Mouse (Mus musculus): ENCODE data around the gene Gm28230. TPM values are rescaled to one million over a fixed set of nuclear protein-coding genes. Genes with fewer than 3 reads are reported as not detected.

Gene Gm28230
- polyA plus RNA-seq, 1 experiment from 2014 or later = not detected

GRCm38 (mm10) chr2:74733765-74734164 lies 7.2 kb downstream of the Gm28230 start:
- H3K9me3 ChIP-seq (replicated peaks; ENCODE audit: control insufficient read depth, low read length) = no peaks in the 10 kb centered on the region
- no peak overlapping the region for H3K27ac ChIP-seq (ENCODE audit: low read depth, low read length)
- WGBS = 2% methylated on average over 6 of the region's 6 CpGs
- no peaks in the 10 kb centered on the region for H3K36me3 ChIP-seq (ENCODE audit: control insufficient read depth, insufficient read depth, low read length)
- no peak for ATAC-seq
- no peak overlapping the region for H3K4me3 ChIP-seq (ENCODE audit: low read depth, low read length)
- H3K27me3 ChIP-seq (replicated peaks; ENCODE audit: control insufficient read depth, insufficient read depth, low read length) = peaks cover 90% of the 10 kb centered on the region
- H3K9ac ChIP-seq (ENCODE audit: low read length) = no peak overlapping the region
- H3K4me1 ChIP-seq (ENCODE audit: control insufficient read depth, insufficient read depth, low read length) = peaks cover 4% of the 10 kb centered on the region; the same call in 1 of the 2 replicates
- no peak overlapping the region for H3K4me2 ChIP-seq (ENCODE audit: low read length)
- DNase-seq (ENCODE audit: low spot score) = no peak

GRCm38 (mm10) chr2:74734451-74734850 lies 7.9 kb downstream of the Gm28230 start:
- H3K4me3 ChIP-seq (ENCODE audit: low read depth, low read length) = no peak overlapping the region
- peaks cover 90% of the 10 kb centered on the region for H3K27me3 ChIP-seq (replicated peaks; ENCODE audit: control insufficient read depth, insufficient read depth, low read length)
- H3K36me3 ChIP-seq (ENCODE audit: control insufficient read depth, insufficient read depth, low read length) = no peaks in the 10 kb centered on the region
- WGBS = under 1% methylated on average over 13 of the region's 13 CpGs
- H3K9ac ChIP-seq (ENCODE audit: low read length) = no peak overlapping the region
- ATAC-seq (no peak), DNase-seq (ENCODE audit: low spot score) (no peak)
- no peak overlapping the region for H3K4me2 ChIP-seq (ENCODE audit: low read length)
- no peak overlapping the region for H3K27ac ChIP-seq (ENCODE audit: low read depth, low read length)
- H3K4me1 ChIP-seq (ENCODE audit: control insufficient read depth, insufficient read depth, low read length) = peaks cover 4% of the 10 kb centered on the region; the same call in 1 of the 2 replicates
- H3K9me3 ChIP-seq (replicated peaks; ENCODE audit: control insufficient read depth, low read length) = no peaks in the 10 kb centered on the region

DNA sequence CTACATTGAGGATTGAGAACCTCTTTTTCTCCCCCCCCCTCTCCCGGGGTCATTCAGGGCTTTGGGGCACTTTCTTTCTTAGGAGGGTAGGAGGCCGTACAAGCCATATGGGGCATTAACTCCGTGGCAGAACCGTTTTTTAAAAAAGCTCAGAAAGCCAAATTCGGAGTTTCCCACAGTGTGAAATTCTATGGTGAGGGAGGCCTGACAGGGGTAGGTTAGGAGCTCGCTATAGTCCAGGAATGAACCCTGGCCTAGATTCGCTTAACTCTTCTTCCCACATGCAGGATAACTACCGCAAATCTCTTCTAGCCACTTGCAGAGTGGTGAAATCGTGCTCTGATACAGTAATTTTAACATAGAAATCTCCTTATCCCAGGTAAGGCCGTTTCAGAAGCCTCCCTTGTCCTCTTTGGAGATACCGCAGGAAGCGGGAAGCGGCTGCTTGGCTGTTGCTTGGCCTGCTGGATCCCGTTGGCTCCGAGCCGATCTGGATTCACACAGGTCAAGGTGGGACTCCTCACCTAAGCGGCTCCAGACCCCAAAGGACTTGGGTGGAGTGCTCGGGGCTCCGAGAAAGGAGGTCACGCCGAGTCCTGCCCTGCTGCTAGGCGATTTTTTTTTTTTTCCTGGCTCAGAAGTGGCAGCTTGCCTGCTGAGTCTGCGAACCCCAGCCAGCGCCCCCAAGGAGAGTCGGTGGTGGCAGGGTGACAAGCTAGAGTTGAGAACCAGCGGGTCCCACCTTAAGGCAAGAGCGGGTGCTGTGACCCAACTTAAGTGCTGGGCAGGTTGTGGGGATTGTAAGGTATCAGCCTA lies 8.7 kb downstream of the Gm28230 start:
- Histone ChIP-seq H3K4me3 (ENCODE audit: low read depth, low read length) (no peak overlapping the region), H3K4me1 (ENCODE audit: control insufficient read depth, insufficient read depth, low read length) (peaks cover 4% of the 10 kb centered on the region; the same call in 1 of the 2 replicates), H3K4me2 (ENCODE audit: low read length) (no peak overlapping the region), H3K27ac (ENCODE audit: low read depth, low read length) (no peak overlapping the region), H3K27me3 (replicated peaks; ENCODE audit: control insufficient read depth, insufficient read depth, low read length) (peaks cover 90% of the 10 kb centered on the region), H3K36me3 (ENCODE audit: control insufficient read depth, insufficient read depth, low read length) (no peaks in the 10 kb centered on the region), H3K9me3 (replicated peaks; ENCODE audit: control insufficient read depth, low read length) (no peaks in the 10 kb centered on the region), H3K9ac (ENCODE audit: low read length) (no peak overlapping the region)
- 1% methylated on average over 27 of the region's 27 CpGs for WGBS
- ATAC-seq (no peak), DNase-seq (ENCODE audit: low spot score) (no peak)

GRCm38 (mm10) chr2:74735851-74736687 lies 9.5 kb downstream of the Gm28230 start:
- H3K36me3 ChIP-seq (ENCODE audit: control insufficient read depth, insufficient read depth, low read length) = no peaks in the 10 kb centered on the region
- H3K9me3 ChIP-seq (replicated peaks; ENCODE audit: control insufficient read depth, low read length) = no peaks in the 10 kb centered on the region
- peaks cover 90% of the 10 kb centered on the region for H3K27me3 ChIP-seq (replicated peaks; ENCODE audit: control insufficient read depth, insufficient read depth, low read length)
- H3K27ac ChIP-seq (ENCODE audit: low read depth, low read length) = no peak overlapping the region
- under 1% methylated on average over 42 of the region's 42 CpGs for WGBS
- H3K9ac ChIP-seq (ENCODE audit: low read length) = no peak overlapping the region
- 0 out of 2 replicates have a peak overlapping the region, but pooled peaks have one; percentile 12 for H3K4me2 ChIP-seq (ENCODE audit: low read length)
- peaks cover 4% of the 10 kb centered on the region; the same call in 1 of the 2 replicates for H3K4me1 ChIP-seq (ENCODE audit: control insufficient read depth, insufficient read depth, low read length)
- DNase-seq (ENCODE audit: low spot score) (no peak), ATAC-seq (no peak)
- no peak overlapping the region for H3K4me3 ChIP-seq (ENCODE audit: low read depth, low read length)

DNA sequence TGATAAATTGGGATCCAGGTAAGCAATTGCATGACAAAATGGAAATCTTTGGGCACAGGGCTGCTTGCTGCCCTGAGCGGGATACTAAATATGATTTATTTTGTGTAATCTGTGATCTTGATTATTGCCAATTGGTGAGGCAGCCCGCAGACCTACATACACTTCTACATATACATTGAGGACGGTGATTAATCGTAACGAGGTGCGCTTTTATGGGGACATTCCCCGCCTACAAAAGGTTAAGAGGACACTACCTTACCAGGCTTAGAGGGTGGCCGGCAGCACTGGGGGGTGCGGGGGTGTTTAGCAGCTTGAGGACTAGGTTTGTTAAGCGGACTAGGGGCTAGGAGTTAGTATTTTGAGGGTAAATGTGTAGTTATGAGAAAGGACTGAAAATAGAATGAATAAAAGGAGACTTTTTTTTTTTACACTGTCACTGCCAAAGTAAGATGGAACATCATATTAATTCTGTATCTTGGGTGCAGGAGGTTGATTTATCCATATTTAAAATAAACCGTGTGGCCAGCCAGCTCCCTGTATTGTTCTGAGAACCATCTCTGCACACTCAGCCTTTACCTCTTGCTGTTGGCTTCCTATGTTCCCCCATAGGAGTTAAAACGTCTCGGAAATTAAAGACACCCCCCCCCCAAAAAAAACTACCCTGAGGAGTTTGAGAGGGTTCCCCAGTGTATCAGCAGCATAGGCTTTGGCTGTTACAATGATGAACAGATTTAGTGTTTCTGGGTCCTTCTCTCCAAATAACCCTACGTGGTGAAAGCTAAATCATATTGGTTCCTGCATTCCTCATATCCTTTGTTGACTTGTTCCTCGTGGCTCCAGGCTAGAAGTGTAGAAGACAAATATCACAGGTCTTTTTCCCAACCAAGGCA lies 10.4 kb downstream of the Gm28230 start:
- 3% methylated on average over 15 of the region's 15 CpGs for WGBS

DNA sequence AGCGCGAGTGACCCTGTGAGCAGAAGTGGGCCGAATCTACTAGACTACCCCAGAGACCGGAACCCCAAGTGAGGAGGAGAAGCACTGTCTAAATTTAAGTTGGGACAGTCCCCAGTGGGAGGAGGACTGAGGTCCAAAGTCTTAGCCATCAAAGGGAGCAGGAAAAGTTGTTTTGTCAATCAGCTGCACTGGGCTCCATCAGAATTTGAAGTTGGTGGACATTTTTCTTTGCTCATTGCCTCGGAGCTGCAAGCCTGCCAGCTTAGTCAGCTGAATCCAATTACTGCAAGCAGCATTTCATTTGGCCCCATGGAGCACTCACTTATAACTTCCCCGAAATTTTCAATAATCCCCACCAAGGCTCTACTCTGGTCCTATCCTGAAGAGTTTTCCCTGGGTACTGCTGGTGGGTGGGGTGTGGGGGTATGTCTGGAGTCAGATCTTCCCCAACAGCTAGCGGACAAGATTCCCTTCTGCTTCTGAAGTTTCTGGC lies 11.1 kb downstream of the Gm28230 start:
- ATAC-seq (no peak), DNase-seq (ENCODE audit: low spot score) (no peak)
- H3K4me1 ChIP-seq (ENCODE audit: control insufficient read depth, insufficient read depth, low read length) = peaks cover 4% of the 10 kb centered on the region; the same call in 1 of the 2 replicates
- H3K36me3 ChIP-seq (ENCODE audit: control insufficient read depth, insufficient read depth, low read length) = no peaks in the 10 kb centered on the region
- H3K27me3 ChIP-seq (replicated peaks; ENCODE audit: control insufficient read depth, insufficient read depth, low read length) = peaks cover 90% of the 10 kb centered on the region
- 3% methylated on average over 7 of the region's 7 CpGs for WGBS
- H3K4me3 ChIP-seq (ENCODE audit: low read depth, low read length) = no peak overlapping the region
- no peak overlapping the region for H3K27ac ChIP-seq (ENCODE audit: low read depth, low read length)
- H3K9me3 ChIP-seq (replicated peaks; ENCODE audit: control insufficient read depth, low read length) = no peaks in the 10 kb centered on the region
- no peak overlapping the region for H3K4me2 ChIP-seq (ENCODE audit: low read length)
- H3K9ac ChIP-seq (ENCODE audit: low read length) = no peak overlapping the region

More for the DNA sequence above, 10.4 kb downstream of the Gm28230 start:
- no peak for DNase-seq (ENCODE audit: low spot score)
- no peak for ATAC-seq
- Histone ChIP-seq H3K36me3 (ENCODE audit: control insufficient read depth, insufficient read depth, low read length) (no peaks in the 10 kb centered on the region), H3K4me1 (ENCODE audit: control insufficient read depth, insufficient read depth, low read length) (peaks cover 4% of the 10 kb centered on the region; the same call in 1 of the 2 replicates), H3K4me3 (ENCODE audit: low read depth, low read length) (no peak overlapping the region), H3K4me2 (ENCODE audit: low read length) (no peak overlapping the region), H3K27me3 (replicated peaks; ENCODE audit: control insufficient read depth, insufficient read depth, low read length) (peaks cover 90% of the 10 kb centered on the region), H3K9ac (ENCODE audit: low read length) (no peak overlapping the region), H3K27ac (ENCODE audit: low read depth, low read length) (no peak overlapping the region), H3K9me3 (replicated peaks; ENCODE audit: control insufficient read depth, low read length) (no peaks in the 10 kb centered on the region)

DNA sequence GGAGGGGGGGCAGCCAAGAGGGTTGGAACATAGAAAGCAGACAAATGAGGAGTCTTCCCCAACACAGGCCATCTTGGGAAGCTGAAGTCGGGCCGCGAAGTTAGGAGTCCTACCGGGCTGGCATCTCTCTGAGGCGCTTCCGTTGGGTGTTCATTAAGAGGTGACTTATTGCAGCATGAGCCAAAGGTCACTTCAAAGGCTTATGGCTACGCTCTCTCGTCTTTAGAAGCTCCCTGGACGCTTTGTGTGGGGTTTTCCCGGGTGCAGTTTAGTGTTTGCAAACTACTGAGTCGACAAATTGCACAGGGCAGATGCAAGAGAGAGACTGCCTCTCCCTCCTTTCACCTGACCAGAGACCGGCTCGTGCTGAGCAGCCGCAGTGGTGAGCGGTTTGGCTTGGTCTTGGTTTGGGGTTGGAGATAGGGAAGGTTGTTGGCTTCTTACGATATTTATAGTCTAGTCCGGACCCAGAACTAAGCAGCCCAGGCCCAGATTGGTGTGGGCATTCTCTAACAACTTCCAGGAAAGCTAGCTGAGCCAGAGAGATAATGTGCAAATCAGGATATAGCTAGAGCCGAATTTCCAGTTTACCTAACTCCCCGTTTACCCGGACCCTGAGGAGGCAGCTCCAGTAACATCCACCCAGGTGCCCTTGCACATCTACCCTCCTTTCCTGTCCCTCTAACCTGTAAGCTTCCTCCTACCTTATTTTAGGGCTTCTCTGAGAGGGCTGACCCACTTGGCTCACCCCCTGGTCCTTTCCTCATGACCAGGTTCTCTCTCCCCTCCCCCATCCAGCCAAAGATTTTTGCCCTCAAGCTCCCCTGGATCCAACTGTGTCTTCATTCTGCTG lies 12.3 kb downstream of the Gm28230 start:
- DNase-seq (ENCODE audit: low spot score) = no peak
- 1% methylated on average over 20 of the region's 20 CpGs for WGBS
- no peak overlapping the region for H3K9ac ChIP-seq (ENCODE audit: low read length)
- ATAC-seq = no peak
- H3K4me2 ChIP-seq (ENCODE audit: low read length) = no peak overlapping the region
- no peaks in the 10 kb centered on the region for H3K36me3 ChIP-seq (ENCODE audit: control insufficient read depth, insufficient read depth, low read length)
- H3K4me3 ChIP-seq (ENCODE audit: low read depth, low read length) = no peak overlapping the region
- H3K27ac ChIP-seq (ENCODE audit: low read depth, low read length) = no peak overlapping the region
- no peaks in the 10 kb centered on the region for H3K9me3 ChIP-seq (replicated peaks; ENCODE audit: control insufficient read depth, low read length)
- H3K4me1 ChIP-seq (ENCODE audit: control insufficient read depth, insufficient read depth, low read length) = peaks cover 4% of the 10 kb centered on the region; the same call in 1 of the 2 replicates
- H3K27me3 ChIP-seq (replicated peaks; ENCODE audit: control insufficient read depth, insufficient read depth, low read length) = peaks cover 94% of the 10 kb centered on the region

All from forebrain, embryonic 14.5 days (tissue).